Mouse (Mus musculus) liver, postnatal 0 days (tissue): Measurements from ENCODE around the gene Gipc3. TPM values are rescaled to one million over a fixed set of nuclear protein-coding genes. Genes with fewer than 3 reads are reported as not detected.
A peak's percentile ranks its signal among the peaks of the same experiment; 100 is the strongest.

Experiments
- ATAC-seq: fragments of 200-750 bp; cut with Nextera tagmentation; 2 replicates; pipeline ENCODE4 v1.8.0; 2017; ENCODE audit warnings: mild to moderate bottlenecking, moderate library complexity
- DNase-seq: peaks from one replicate; pipeline ENCODE4 v3.0.0-alpha.2; 2016
- H3K27ac ChIP-seq: fragments of 300-500 bp; sonication (generic); 2 replicates; pipeline ENCODE4 v1.5.1; 2014; ENCODE audit warnings: antibody characterized with exemption, moderate library complexity, mild to moderate bottlenecking, low read depth
- H3K27me3 ChIP-seq: fragments of 300-500 bp; sonication (generic); 2 replicates; pipeline ENCODE4 v1.6.1; 2014; ENCODE audit warnings: low read length, control low read depth, mixed read lengths; ENCODE audit not compliant: insufficient read depth
- H3K36me3 ChIP-seq: fragments of 300-500 bp; sonication (generic); replicated peaks from 2 replicates; pipeline ENCODE4 v1.6.1; 2014; ENCODE audit warnings: mild to moderate bottlenecking, control low read depth, low read length, moderate library complexity, mixed read lengths; ENCODE audit not compliant: insufficient read depth
- H3K4me1 ChIP-seq: fragments of 300-500 bp; sonication (generic); 2 replicates; pipeline ENCODE4 v1.6.1; 2014; ENCODE audit warnings: antibody characterized with exemption, mild to moderate bottlenecking, control low read depth; ENCODE audit not compliant: insufficient read depth
- H3K4me2 ChIP-seq: fragments of 300-500 bp; sonication (generic); 2 replicates; pipeline ENCODE4 v1.6.1; 2014; ENCODE audit warnings: low read depth, mild to moderate bottlenecking, low read length, moderate library complexity, mixed read lengths
- H3K4me3 ChIP-seq: fragments of 300-500 bp; sonication (generic); 2 replicates; pipeline ENCODE4 v1.5.1; 2014; ENCODE audit warnings: low read depth, low read length
- H3K9ac ChIP-seq: fragments of 300-500 bp; sonication (generic); replicated peaks from 2 replicates; pipeline ENCODE4 v1.6.1; 2014; ENCODE audit warnings: mild to moderate bottlenecking, moderate library complexity
- H3K9me3 ChIP-seq: fragments of 300-500 bp; sonication (generic); 2 replicates; pipeline ENCODE4 v1.6.1; 2016; ENCODE audit warnings: mild to moderate bottlenecking, control low read depth, low read length, mixed read lengths
- CTCF ChIP-seq: sonication (generic); IDR thresholded peaks from 2 replicates; pipeline ENCODE4 v1.5.1; 2016; ENCODE audit warnings: antibody characterized with exemption, low read depth
- EP300 ChIP-seq: IDR thresholded peaks from 2 replicates; pipeline ENCODE4 v1.6.1; 2016; ENCODE audit warnings: antibody characterized with exemption, low read depth, mild to moderate bottlenecking
- WGBS: fragments of 180-500 bp; shearing (Covaris S2); extraction: QIAGEN DNeasy Blood & Tissue Kit; methylation state at CpG from one replicate; pipeline ENCODE4 v1.1.7; 2014; ENCODE audit not compliant: insufficient replicate concordance; 5-methylcytosine and 5-hydroxymethylcytosine counted together
- polyA plus RNA-seq: library from polyadenylated mRNA; unstranded; fragments of >200 nt; fragmentation: Nextera tagmentation; extraction: Ambion mirVana; gene quantifications from 2 replicates; pipeline ENCODE4 v1.2.1, GENCODE M21; 2015

The Gipc3 gene
- polyA plus RNA-seq, 1 experiment from 2014 or later, result 0.02 TPM

GRCm38 (mm10) chr10:81379809-81380378 is 36.8 kb upstream of the Gipc3 start:
- no peaks in the 10 kb centered on the region for H3K27me3 ChIP-seq
- H3K4me3 ChIP-seq, result no peak overlapping the region
- H3K9me3 ChIP-seq, result no peaks in the 10 kb centered on the region
- H3K36me3 ChIP-seq, result peaks cover 12% of the 10 kb centered on the region
- peak overlapping the region; percentile 16; the same call in 1 of the 2 replicates for H3K9ac ChIP-seq
- peak overlapping the region; percentile 7; the same call in 1 of the 2 replicates for H3K4me2 ChIP-seq
- DNase-seq, result no peak
- ATAC-seq, result no peak
- peak overlapping the region; percentile 97 for H3K27ac ChIP-seq
- no peak for TF ChIP-seq CTCF
- WGBS, result 69% methylated on average over 6 of the region's 6 CpGs
- H3K4me1 ChIP-seq, result peaks cover 40% of the 10 kb centered on the region

GRCm38 (mm10) chr10:81379183-81379553 is 36.1 kb upstream of the Gipc3 start:
- TF ChIP-seq CTCF, result no peak
- TF ChIP-seq EP300, result no peak
- DNase-seq (no peak), ATAC-seq (no peak)
- Histone ChIP-seq H3K27ac (peak overlapping the region; percentile 97), H3K27me3 (no peaks in the 10 kb centered on the region), H3K36me3 (peaks cover 16% of the 10 kb centered on the region), H3K4me3 (peak overlapping the region; percentile 57), H3K4me1 (peaks cover 39% of the 10 kb centered on the region), H3K9me3 (no peaks in the 10 kb centered on the region), H3K9ac (peak overlapping the region; percentile 64), H3K4me2 (peak overlapping the region; percentile 77)
- 59% methylated on average over 3 of the region's 3 CpGs for WGBS

DNA sequence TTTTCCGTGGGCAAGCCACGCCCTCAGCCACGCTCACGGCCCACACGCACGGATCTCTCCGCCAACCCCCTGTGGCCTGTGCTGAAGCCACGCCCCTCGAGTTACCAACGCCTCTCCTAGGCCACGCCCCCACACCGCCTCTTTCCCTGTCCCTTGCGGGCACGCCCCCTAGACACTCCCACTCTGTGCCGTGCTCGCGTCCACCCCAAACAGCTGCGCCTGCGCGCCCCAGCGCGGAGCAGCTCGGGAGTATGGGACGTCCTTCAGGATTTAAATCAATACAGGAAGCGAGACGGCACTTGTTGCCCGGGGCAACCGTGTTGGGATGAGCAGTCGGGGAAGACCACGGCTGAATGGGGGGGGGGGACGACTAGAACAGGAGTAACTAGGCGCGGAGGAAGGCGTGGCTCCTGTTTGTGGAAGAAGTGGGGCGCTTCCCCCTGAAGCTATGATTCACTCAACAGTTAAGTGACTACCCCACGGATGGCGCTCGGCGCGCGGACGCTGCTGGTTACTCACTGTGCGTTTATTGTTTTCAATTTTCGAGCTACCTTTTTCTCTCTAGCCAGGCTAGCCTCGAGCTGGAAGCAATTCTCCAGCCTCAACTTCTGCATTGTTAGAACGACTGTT is 35.6 kb upstream of the Gipc3 start:
- peak overlapping the region; percentile 97 for H3K27ac ChIP-seq
- peaks cover 39% of the 10 kb centered on the region for H3K4me1 ChIP-seq
- H3K9ac ChIP-seq, result peak overlapping the region; percentile 64
- H3K36me3 ChIP-seq, result peaks cover 21% of the 10 kb centered on the region
- H3K9me3 ChIP-seq, result no peaks in the 10 kb centered on the region
- DNase-seq (peak; percentile 100), ATAC-seq (peak; percentile 81)
- TF ChIP-seq CTCF (peak; percentile 35), EP300 (no peak)
- no peaks in the 10 kb centered on the region for H3K27me3 ChIP-seq
- WGBS, result under 1% methylated on average over 43 of the region's 46 CpGs
- H3K4me3 ChIP-seq, result peak overlapping the region; percentile 87
- H3K4me2 ChIP-seq, result peak overlapping the region; percentile 77

GRCm38 (mm10) chr10:81377793-81378552 is 34.9 kb upstream of the Gipc3 start, which contains the start of gene Fzr1:
Gene Fzr1 (minus strand): TSS chr10:81378516.
- no peak for ATAC-seq
- H3K4me1 ChIP-seq, result peaks cover 39% of the 10 kb centered on the region
- peak within 1 kb of the TSS; percentile 97 for H3K9ac ChIP-seq
- peak within 1 kb of the TSS; percentile 77 for H3K4me2 ChIP-seq
- H3K9me3 ChIP-seq, result no peaks in the 10 kb centered on the region
- DNase-seq, result no peak
- no peaks in the 10 kb centered on the region for H3K27me3 ChIP-seq
- TF ChIP-seq CTCF (no peak), EP300 (no peak)
- peak within 1 kb of the TSS; percentile 97 for H3K27ac ChIP-seq
- 1% methylated on average over 50 of the region's 59 CpGs for whole genome bisulfite sequencing
- peak within 1 kb of the TSS; percentile 87 for H3K4me3 ChIP-seq
- H3K36me3 ChIP-seq, result peaks cover 28% of the 10 kb centered on the region

DNA sequence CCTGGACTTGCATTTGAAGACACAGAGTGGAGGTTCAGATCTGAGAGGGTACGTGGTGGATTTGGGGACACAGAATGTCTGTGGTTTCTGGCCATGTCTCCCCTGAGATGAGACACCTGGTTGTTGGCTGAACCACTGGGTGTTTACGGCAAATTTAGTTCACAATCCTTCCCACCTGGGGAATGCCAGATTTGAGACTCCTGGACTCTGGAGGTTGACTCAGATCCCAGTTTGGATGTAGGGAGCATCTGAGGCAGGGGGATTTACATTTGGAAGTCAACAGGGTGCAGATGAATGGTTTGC is 34.2 kb upstream of the Gipc3 start:
- Histone ChIP-seq H3K4me1 (peaks cover 39% of the 10 kb centered on the region), H3K36me3 (peaks cover 33% of the 10 kb centered on the region), H3K27me3 (no peaks in the 10 kb centered on the region), H3K9ac (peak overlapping the region; percentile 97), H3K27ac (peak overlapping the region; percentile 87), H3K4me3 (peak overlapping the region; percentile 87), H3K9me3 (no peaks in the 10 kb centered on the region), H3K4me2 (peak overlapping the region; percentile 68)
- WGBS, result 43% methylated on average over 2 of the region's 2 CpGs
- no peak for ATAC-seq
- no peak for TF ChIP-seq EP300
- TF ChIP-seq CTCF, result no peak
- no peak for DNase-seq

DNA sequence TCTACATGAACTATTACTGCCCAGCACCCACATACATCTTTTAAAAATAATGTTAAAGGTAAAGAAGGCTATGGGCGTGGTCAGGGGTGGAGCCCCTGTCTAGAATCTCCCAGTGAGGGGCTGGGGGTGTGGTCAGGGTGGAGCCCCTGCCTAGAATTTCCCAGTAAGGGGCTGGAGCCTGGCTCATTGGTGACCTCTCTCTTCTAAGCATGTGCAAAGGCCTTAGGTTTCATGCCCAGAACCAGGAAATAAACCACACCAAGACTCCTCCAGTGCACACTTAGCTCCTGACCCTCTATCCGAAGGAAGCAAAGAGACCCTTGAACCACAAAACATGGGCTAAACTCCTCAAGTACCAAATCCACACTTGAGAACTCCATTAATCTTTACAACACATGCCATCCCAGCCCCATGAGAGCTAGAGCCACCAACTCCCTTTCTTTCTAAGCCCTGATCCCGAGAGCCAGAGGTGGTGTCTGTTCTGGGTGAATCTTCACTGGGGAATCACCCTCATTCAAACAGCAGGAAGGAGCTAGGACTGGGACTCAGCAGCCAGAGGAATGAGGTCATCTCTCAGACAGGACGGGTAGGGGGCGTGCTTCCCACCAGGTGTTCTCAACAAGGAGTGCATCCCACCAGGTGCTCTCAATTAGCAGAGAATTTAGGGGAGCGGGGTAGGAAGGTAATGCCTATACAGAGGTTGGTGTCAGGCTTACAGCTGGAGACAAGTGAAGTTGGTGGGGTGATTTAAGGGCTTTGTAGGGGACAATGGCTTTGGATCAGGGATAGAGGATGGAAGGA is 33.7 kb upstream of the Gipc3 start:
- peak overlapping the region; percentile 97 for H3K9ac ChIP-seq
- H3K36me3 ChIP-seq, result peaks cover 39% of the 10 kb centered on the region
- peak overlapping the region; percentile 87 for H3K27ac ChIP-seq
- TF ChIP-seq EP300 (no peak), CTCF (peak; percentile 25; the same call in 1 of the 2 replicates)
- H3K4me2 ChIP-seq, result peak overlapping the region; percentile 68
- H3K27me3 ChIP-seq, result no peaks in the 10 kb centered on the region
- peak; percentile 67 for DNase-seq
- no peak for ATAC-seq
- no peaks in the 10 kb centered on the region for H3K9me3 ChIP-seq
- peak overlapping the region; percentile 87 for H3K4me3 ChIP-seq
- 41% methylated on average over 6 of the region's 6 CpGs for WGBS
- peaks cover 39% of the 10 kb centered on the region for H3K4me1 ChIP-seq
